Mouse (Mus musculus): ENCODE data around the gene Scgb1b10. TPM values are rescaled to one million over a fixed set of nuclear protein-coding genes. Genes with fewer than 3 reads are reported as not detected.

Gene Scgb1b10
- polyA plus RNA-seq (2012; rRNA removed), result not detected in 2 replicates

GRCm38 (mm10) chr7:32100553-32100952 lies at the start of gene Scgb1b10:
Gene Scgb1b10, plus strand, starts transcription at chr7:32100853.

Other genes with a start within 250 kb of the Scgb1b10 start
- gene Scgb2b11, start 110.3 kb downstream of the Scgb1b10 start, polyA plus RNA-seq (2012; rRNA removed), result not detected in 2 replicates
- not detected in 2 replicates for gene Scgb1b11, start 122.0 kb downstream of the Scgb1b10 start, polyA plus RNA-seq (2012; rRNA removed)
- not detected in 2 replicates for gene Scgb2b12, start 226.4 kb downstream of the Scgb1b10 start, polyA plus RNA-seq (2012; rRNA removed)
- gene Scgb1b12, start 233.3 kb downstream of the Scgb1b10 start, polyA plus RNA-seq (2012; rRNA removed), result not detected in 2 replicates

All from liver, embryonic 18 days (tissue).